Mouse (Mus musculus) spleen, adult 18-20 months (tissue): ENCODE results near the gene Cnnm1.

Experiments used
- DNase-seq, 2 experiments: peaks; one replicate each; pipeline ENCODE4 v3.0.0; 2022; ENCODE audit warnings: mixed read lengths in 2 of 2

The Cnnm1 gene

GRCm38 (mm10) chr19:43440112-43440737 is at the start of gene Cnnm1:
TSS of gene Cnnm1 (plus strand) at chr19:43440436.
- no peak for DNase-seq

DNA sequence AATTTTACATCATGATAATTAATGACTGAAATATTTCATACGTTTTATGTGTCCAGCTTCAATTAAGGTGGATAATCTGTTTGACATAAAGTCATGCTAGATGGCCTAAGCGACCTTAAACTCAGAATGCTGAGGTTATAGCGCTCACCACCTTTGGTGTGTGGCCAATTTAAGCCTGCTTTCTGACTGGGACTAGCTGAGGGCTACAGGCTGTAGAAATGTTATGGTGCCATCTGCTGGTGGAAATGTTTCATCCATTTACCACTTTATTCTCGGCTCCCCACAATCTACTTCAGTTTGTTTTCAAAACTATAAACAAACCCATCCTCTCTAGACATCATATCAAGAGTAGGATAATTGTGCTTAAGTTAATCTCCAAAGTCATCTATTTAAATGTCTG is 43.9 kb upstream of the Cnnm1 start:
- DNase-seq = peak in 1 of 2 experiments; percentile 4

DNA sequence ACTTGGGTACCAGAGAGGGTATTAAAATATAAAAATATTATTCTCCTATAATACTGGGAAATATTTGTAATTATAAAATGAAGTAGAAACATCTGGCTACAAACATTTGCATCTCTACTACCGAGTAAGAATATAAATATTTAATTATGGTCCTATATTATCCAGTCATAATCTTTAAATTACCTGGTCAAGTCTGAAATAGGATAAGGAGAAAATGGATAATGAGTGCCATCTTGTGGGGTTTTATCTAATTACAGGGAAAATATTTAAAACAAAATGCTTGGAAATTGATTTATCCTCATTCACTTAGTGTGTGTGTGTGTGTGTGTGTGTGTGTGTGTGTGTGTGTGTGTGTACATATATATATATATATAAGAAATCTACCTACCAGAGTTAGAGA is 33.1 kb upstream of the Cnnm1 start:
- DNase-seq = no peak

DNA sequence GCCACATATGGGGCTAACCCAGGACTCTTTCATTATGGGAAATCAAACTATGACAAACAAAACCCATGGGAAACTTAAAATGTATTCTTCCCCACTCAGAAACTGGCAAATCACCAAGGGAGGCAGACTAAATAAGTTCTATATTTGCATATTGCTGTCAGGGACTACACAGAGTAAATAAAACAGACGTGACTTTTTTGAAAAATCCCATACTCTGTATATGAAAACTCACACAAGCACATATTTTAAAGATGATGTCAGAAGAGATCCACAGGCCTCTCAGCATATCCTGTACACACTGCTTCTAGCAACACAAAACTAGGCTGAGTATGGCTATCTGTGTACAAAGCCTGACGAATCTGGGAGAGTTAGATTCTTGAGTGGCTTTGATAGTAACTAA is 24.7 kb upstream of the Cnnm1 start:
- DNase-seq = no peak

GRCm38 (mm10) chr19:43420506-43420905 is 19.7 kb upstream of the Cnnm1 start:
- no peak for DNase-seq

DNA sequence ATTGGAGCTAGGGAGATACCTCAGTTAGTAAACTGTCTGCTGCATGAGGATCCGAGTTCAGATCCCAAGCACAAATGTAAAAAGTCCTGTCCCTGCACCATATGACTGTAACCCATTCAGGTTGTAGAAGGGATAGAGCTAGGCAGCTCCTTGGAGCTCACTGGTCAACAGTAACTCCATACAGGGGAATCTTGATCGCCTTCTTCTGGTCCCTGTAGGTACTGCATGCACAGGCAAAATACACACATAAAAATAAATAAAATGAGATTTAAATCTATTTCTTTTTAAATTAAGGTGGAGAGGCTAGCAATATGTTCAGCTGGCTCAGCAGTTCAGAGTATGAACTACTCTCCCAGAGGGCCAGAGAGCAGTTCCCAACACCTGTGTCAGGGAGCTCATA is 16.2 kb upstream of the Cnnm1 start:
- no peak for DNase-seq

GRCm38 (mm10) chr19:43427446-43428224 is 12.6 kb upstream of the Cnnm1 start:
- DNase-seq = no peak

GRCm38 (mm10) chr19:43439246-43439645 is 990 bp upstream of the Cnnm1 start:
- no peak for DNase-seq

GRCm38 (mm10) chr19:43440768-43441660 is 778 bp downstream of the Cnnm1 start:
- DNase-seq = no peak

DNA sequence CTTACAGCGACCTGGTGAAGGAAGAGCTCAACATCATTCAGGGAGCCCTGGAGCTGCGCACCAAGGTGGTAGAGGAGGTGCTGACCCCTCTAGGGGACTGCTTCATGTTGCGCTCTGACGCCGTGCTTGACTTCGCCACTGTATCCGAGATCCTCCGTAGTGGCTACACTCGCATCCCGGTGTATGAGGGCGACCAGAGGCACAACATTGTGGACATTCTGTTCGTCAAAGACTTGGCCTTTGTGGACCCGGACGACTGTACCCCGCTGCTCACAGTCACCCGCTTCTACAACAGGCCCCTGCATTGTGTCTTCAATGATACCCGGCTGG is 1.4 kb downstream of the Cnnm1 start:
- DNase-seq = no peak

GRCm38 (mm10) chr19:43442269-43442668 is 2.0 kb downstream of the Cnnm1 start:
- DNase-seq = no peak

DNA sequence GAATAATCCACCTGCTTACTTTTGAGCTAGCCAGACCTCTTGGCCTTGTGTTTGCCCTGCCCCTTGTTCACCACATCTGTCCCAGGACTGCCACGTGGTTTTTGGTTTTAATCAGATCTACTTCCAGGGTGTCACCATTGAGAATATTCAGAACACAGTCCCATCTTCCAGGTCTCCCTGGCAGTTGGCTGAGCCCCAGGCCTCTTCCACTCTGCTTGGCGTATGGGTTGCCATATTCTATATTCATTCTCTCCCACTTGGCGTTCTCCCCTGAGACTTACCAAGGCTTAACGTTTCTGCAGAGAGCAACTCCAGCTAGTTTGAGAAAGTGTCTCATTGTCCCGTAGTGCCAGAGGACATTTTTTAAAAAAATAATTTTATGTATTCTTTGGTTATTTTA is 2.7 kb downstream of the Cnnm1 start:
- no peak for DNase-seq

- no peak for DNase-seq
Observed at GRCm38 (mm10) chr19:43444636-43445205, 4.5 kb downstream of the Cnnm1 start.

DNA sequence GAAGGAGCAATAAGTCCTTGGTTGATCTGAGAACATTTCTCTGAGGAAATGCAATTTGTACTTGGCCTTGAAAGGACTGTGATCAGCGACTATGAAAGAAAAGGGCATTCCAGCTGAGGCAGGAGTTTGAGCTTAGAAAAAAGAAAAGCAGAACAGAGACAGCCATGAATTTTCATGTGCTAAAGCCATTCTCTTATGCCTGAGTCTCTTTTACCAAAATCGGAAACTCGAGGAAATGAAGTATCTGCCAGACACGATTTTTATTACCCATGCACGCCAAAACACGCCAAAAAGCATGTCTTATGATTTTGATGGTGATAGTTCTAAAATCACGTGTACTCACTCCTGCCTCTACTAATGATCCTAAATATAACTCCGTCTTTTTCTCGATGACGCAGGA is 11.3 kb downstream of the Cnnm1 start:
- DNase-seq = no peak

GRCm38 (mm10) chr19:43452176-43452575 is 11.9 kb downstream of the Cnnm1 start:
- no peak for DNase-seq

GRCm38 (mm10) chr19:43453025-43453424 is 12.8 kb downstream of the Cnnm1 start:
- no peak for DNase-seq

DNA sequence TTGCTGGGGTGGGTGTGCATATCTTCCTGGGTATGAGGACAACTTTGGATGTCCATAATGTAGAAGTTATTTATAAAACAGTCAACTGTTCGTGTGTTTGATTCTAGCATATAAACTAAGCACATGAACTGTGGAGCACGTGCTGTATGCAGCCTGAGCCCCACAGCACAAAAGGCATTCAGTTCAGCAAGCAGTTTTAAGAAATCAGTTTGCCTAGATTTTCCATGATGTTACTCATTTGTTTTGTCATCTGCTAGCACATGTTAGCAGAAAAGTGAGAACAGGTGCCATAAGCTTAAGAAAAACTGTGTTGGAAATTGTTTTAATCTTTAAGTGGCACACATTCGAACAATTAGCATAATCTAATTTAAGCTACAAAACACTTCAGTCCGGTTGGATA is 19.7 kb downstream of the Cnnm1 start:
- DNase-seq = no peak

DNA sequence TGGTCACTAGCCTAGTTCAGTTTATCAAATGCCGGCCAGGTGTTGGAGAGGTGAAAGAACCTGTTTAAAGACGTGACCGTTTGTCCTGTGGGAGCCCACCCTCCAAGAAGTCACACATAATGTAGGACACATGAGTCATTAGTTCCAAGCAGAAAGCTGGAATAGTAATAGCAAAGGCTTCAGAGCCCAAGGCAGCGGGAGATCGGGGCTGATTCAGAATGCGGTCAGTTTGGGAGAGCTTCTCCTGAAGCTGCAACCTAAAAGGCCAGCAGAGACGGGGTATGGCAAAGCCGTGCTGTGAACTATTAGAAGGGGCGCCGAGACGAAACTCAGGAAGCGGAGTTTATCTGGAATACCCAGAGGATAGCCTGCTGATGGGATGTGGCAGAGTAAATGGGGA is 20.2 kb downstream of the Cnnm1 start:
- no peak for DNase-seq

- DNase-seq = no peak
Observed at GRCm38 (mm10) chr19:43462141-43462540, 21.9 kb downstream of the Cnnm1 start.

GRCm38 (mm10) chr19:43463546-43464293 is 23.5 kb downstream of the Cnnm1 start:
- DNase-seq = no peak

DNA sequence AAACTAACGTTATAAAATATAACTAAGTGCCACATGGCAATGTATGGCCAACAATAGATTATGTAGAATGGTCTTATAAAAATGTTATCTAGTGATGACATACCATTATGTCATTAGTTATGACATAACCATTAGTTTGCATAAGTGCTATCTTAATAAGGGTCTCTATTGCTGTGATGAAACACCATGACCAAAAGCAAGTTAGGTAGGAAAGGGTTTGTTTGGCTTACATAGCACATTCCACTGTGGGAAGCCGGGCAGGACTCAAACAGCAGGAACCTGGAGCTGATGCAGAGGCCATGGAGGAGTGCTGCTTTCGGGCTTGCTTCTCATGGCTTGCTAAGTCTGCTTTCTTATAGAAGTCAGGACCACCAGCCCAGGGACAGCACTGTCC is 24.1 kb downstream of the Cnnm1 start:
- DNase-seq = no peak

DNA sequence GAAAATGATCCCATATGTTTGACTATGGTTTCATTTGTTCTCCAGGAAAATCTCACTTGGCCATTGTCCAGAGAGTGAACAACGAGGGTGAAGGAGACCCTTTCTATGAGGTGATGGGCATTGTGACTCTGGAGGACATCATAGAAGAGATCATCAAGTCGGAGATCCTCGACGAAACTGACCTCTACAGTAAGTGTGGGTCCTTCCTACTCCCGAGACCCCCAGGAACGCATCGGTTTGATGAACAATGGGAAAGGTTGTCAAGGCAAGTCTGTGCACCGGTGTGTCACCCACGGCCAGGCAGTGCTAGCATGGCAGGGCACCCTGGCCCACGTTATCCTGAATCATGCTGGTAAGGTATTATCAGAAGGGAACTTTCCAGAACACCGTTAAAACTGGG is 24.8 kb downstream of the Cnnm1 start:
- no peak for DNase-seq
